Mouse (Mus musculus) hindbrain, embryonic 15.5 days (tissue): ENCODE measurements around the gene Zfp445. TPM values are rescaled to one million over a fixed set of nuclear protein-coding genes. Genes with fewer than 3 reads are reported as not detected.

Source experiments
- ATAC-seq: fragments of 200-750 bp; cut with Nextera tagmentation; 2 replicates; pipeline ENCODE4 v1.8.0; 2017; ENCODE audit warnings: low read depth, moderate number of reproducible peaks, moderate TSS enrichment; ENCODE audit not compliant: low FRiP score
- H3K27ac ChIP-seq: fragments of 300-500 bp; sonication (generic); replicated peaks from 2 replicates; pipeline ENCODE4 v1.5.1; 2015; ENCODE audit warnings: mild to moderate bottlenecking, inconsistent platforms
- H3K27me3 ChIP-seq: fragments of 300-500 bp; sonication (generic); 2 replicates; pipeline ENCODE4 v1.6.1; 2015; ENCODE audit warnings: control low read depth, inconsistent platforms
- H3K36me3 ChIP-seq: fragments of 300-500 bp; sonication (generic); 2 replicates; pipeline ENCODE4 v1.6.1; 2015; ENCODE audit warnings: control low read depth, inconsistent platforms
- H3K4me1 ChIP-seq: fragments of 300-500 bp; sonication (generic); replicated peaks from 2 replicates; pipeline ENCODE4 v1.6.1; 2015; ENCODE audit warnings: control low read depth, inconsistent platforms
- H3K4me2 ChIP-seq: fragments of 300-500 bp; sonication (generic); 2 replicates; pipeline ENCODE4 v1.6.1; 2015; ENCODE audit warnings: moderate library complexity, mild to moderate bottlenecking, inconsistent platforms
- H3K4me3 ChIP-seq: fragments of 300-500 bp; sonication (generic); 2 replicates; pipeline ENCODE4 v1.5.1; 2015; ENCODE audit warnings: mild to moderate bottlenecking, inconsistent platforms
- H3K9ac ChIP-seq: fragments of 300-500 bp; sonication (generic); 2 replicates; pipeline ENCODE4 v1.6.1; 2015; ENCODE audit warnings: inconsistent platforms
- H3K9me3 ChIP-seq: fragments of 300-500 bp; sonication (generic); 2 replicates; pipeline ENCODE4 v1.6.1; 2016; ENCODE audit warnings: control low read depth, inconsistent platforms
- WGBS: fragments of 180-500 bp; shearing (Covaris S2); methylation state at CpG from one replicate; pipeline ENCODE4 v1.1.7; 2015; 5-methylcytosine and 5-hydroxymethylcytosine counted together
- polyA plus RNA-seq: library from polyadenylated mRNA; unstranded; fragments of >200 nt; fragmentation: Nextera tagmentation; extraction: Ambion mirVana; gene quantifications from 2 replicates; pipeline ENCODE4 v1.2.1, GENCODE M21; 2015

The Zfp445 gene
- polyA plus RNA-seq, result 96.3 and 96.8 TPM in 2 replicates

DNA sequence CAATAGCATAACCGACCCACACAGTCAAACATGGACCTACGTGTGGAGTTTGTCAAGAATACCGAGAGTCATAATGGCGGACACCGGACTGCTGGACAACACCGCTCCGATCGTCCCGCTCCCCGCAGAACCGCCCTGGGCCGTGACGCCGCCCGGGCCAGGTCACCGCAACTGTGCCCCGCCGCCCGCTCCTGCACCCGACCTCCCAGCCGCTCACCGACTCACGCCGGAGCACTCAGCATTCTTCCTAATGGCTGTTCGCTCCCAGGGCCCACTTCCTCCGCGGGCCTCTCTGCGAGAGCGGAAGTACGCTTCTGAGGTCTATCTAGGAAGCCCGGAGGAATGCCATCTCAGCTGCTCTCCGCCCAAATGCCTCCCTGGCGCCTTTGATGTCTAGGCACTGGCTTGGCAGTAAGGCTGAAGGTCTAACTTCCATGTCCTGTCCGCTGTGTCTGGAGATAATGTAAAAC, at the start of gene Zfp445:
Gene Zfp445 (minus strand): TSS at position 310 of the 470 bp plus-strand sequence.
- no peaks in the 10 kb centered on the region for H3K9me3 ChIP-seq
- peak within 1 kb of the TSS; percentile 82 for H3K27ac ChIP-seq
- peak within 1 kb of the TSS; percentile 88 for H3K9ac ChIP-seq
- peak within 1 kb of the TSS; percentile 59 for H3K4me2 ChIP-seq
- under 1% methylated on average over 34 of the region's 34 CpGs for WGBS
- peaks cover 20% of the 10 kb centered on the region for H3K4me1 ChIP-seq
- ATAC-seq, result peak; percentile 93
- peaks cover 16% of the 10 kb centered on the region for H3K36me3 ChIP-seq
- H3K27me3 ChIP-seq, result no peaks in the 10 kb centered on the region
- peak within 1 kb of the TSS; percentile 87 for H3K4me3 ChIP-seq

DNA sequence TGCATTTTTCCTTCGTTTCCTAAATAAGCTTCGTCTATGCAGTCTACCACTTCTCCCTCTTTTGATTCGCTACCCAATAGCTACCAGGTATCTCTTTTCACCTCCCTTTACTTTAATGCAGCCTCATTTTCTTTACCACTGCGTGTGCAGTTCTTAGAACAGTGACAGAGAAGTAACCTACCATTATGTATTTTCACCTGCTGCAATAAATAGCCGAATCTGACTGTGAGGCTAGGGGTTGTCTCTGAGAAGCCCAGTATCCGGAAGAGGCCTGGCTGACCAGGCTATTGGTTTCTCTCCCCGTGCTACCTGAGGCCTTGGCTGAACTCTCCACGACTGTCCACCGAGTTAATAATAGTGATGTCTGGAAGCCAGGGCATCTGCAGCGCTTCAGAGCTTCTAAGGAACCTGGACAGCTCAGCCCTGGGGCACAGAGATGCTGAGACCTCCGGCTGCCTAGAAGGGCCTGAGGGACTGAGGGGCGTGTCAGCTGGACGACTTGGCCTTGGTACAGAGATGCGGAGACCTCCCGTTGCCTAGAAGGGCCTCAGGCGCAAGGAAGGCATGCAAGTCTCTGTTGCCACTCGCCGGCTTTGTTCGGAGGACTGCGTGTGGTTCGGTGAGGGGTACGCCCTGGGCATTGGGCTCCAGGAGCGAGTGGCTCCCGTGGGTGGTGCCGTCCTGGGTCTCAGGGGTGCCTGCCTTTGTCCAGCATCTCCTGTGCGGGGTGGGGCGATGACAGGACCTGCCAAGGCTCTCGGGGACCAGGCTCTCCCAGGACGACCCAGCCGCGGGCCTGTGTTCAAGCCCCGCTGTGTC, 37.1 kb upstream of the Zfp445 start:
- Histone ChIP-seq H3K9ac (peak overlapping the region; percentile 63), H3K9me3 (no peaks in the 10 kb centered on the region), H3K4me2 (peak overlapping the region; percentile 82), H3K4me3 (peak overlapping the region; percentile 57), H3K36me3 (peaks cover 6% of the 10 kb centered on the region; the same call in 1 of the 2 replicates), H3K27ac (peak overlapping the region; percentile 63; the same call in 1 of the 2 replicates), H3K27me3 (no peaks in the 10 kb centered on the region), H3K4me1 (peaks cover 16% of the 10 kb centered on the region)
- ATAC-seq, result peak; percentile 99
- WGBS, result 14% methylated on average over 32 of the region's 32 CpGs

- WGBS, result 93% methylated on average over 2 of the region's 2 CpGs
- Histone ChIP-seq H3K4me3 (no peak overlapping the region), H3K27me3 (no peaks in the 10 kb centered on the region), H3K9ac (no peak overlapping the region), H3K4me1 (peaks cover 16% of the 10 kb centered on the region), H3K9me3 (peaks cover under 1% of the 10 kb centered on the region; the same call in 1 of the 2 replicates), H3K27ac (no peak overlapping the region), H3K4me2 (no peak overlapping the region), H3K36me3 (peaks cover 3% of the 10 kb centered on the region)
- ATAC-seq, result no peak
Observed at GRCm38 (mm10) chr9:122901047-122901446, 35.2 kb upstream of the Zfp445 start.

DNA sequence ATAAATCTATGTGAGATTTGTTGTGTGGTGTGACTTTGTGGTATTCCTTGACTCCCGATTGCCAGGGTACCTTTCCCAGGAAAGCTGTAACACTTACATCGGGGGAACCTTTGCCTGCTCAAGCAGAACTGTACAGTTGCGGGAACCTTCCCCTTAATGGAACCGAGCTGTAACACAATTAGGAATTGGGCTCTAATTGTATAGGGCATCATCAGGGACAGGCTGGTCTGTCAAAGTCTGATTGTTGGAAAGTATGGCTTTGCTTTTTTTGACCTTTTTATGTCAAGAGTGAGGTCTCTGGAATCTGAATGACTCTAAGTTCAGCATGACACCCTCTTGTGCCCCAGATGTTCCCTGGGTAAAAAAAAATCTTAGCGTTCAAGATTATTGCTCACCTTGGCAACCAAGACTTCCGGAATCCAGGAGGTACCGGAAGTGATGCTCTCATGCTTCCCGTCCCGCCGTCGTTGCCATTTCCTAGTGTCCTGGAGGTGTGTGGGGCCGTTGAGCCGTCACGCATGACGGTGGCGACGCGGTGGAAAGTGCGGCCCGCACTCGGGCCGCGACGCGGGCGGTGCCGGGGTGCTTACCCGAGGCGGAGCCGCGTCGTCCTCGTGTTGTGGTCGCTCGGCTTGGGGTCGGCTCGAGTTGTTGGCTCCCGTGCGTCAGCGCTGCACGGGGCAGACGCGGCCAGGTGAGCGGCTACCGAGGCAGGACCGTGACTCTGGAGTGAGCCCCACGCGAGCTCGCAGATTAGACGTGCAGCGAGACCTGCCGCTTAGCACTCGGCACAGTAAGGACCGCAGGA, 20.8 kb upstream of the Zfp445 start:
- WGBS, result 5% methylated on average over 54 of the region's 54 CpGs

DNA sequence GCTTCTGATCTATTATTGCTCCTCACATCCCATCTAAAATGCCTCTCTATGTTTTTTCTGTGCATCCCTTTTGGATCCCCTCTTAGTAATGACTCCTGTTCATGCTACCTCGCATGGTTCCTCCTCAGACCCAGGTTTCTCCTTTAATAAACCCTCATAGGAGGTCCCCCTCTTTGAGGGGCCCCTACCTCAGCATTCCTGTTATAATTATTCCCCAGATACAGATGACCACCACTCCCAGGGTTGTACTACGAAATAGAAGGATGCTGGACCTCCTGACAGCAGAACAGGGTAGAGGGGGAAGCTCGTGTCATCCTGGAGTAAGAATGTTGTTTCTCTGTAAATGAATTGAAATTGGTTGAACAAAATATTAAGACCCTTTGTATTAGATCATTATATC, 19.6 kb upstream of the Zfp445 start, which contains the start of gene Zkscan7:
Gene Zkscan7 (plus strand): TSS at position 301 of the 400 bp plus-strand sequence.
- H3K36me3 ChIP-seq, result no peaks in the 10 kb centered on the region; the same call in 1 of the 2 replicates
- H3K9me3 ChIP-seq, result no peaks in the 10 kb centered on the region
- peak within 1 kb of the TSS; percentile 84 for H3K4me2 ChIP-seq
- 87% methylated on average over 3 of the region's 3 CpGs for WGBS
- H3K9ac ChIP-seq, result no peak within 1 kb of the TSS
- peak within 1 kb of the TSS; percentile 82 for H3K27ac ChIP-seq
- H3K4me3 ChIP-seq, result peak within 1 kb of the TSS; percentile 89
- no peaks in the 10 kb centered on the region for H3K27me3 ChIP-seq
- H3K4me1 ChIP-seq, result peaks cover 14% of the 10 kb centered on the region
- no peak for ATAC-seq

More for the DNA sequence above, 20.8 kb upstream of the Zfp445 start:
- no peaks in the 10 kb centered on the region; the same call in 1 of the 2 replicates for H3K36me3 ChIP-seq
- peaks cover 14% of the 10 kb centered on the region for H3K4me1 ChIP-seq
- H3K9me3 ChIP-seq, result no peaks in the 10 kb centered on the region
- H3K9ac ChIP-seq, result peak overlapping the region; percentile 85
- H3K27me3 ChIP-seq, result no peaks in the 10 kb centered on the region
- H3K4me2 ChIP-seq, result peak overlapping the region; percentile 84
- peak overlapping the region; percentile 82 for H3K27ac ChIP-seq
- peak overlapping the region; percentile 89 for H3K4me3 ChIP-seq
- ATAC-seq, result peak; percentile 94

DNA sequence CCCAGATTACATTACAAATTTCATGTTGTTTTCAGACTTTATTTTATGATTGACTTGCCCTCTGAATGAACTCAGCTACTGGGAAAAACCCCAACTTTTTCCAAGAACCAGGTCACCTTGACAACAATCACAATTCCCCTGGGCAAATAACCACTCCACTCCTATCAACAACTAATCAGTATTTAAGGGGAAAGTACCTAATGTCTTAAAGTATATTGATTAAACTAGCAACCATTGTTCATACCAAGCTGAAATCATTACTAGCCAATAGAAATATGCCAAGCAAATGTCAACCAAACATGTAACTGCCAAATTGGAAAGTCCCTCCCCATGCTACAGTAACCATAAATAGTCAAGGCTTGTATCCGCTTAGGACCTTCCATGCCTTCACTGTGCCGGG, 9.3 kb upstream of the Zfp445 start:
- H3K9me3 ChIP-seq, result no peaks in the 10 kb centered on the region
- WGBS, result 93% methylated on average over 2 of the region's 2 CpGs
- H3K4me1 ChIP-seq, result no peaks in the 10 kb centered on the region
- H3K9ac ChIP-seq, result no peak overlapping the region
- H3K4me3 ChIP-seq, result no peak overlapping the region
- ATAC-seq, result no peak
- no peaks in the 10 kb centered on the region for H3K27me3 ChIP-seq
- no peak overlapping the region for H3K4me2 ChIP-seq
- H3K36me3 ChIP-seq, result no peaks in the 10 kb centered on the region
- H3K27ac ChIP-seq, result no peak overlapping the region

- H3K4me1 ChIP-seq, result no peaks in the 10 kb centered on the region
- no peak overlapping the region for H3K4me2 ChIP-seq
- no peaks in the 10 kb centered on the region for H3K27me3 ChIP-seq
- H3K4me3 ChIP-seq, result no peak overlapping the region
- ATAC-seq, result no peak
- no peak overlapping the region for H3K27ac ChIP-seq
- WGBS, result 71% methylated on average over 1 of the region's 1 CpGs
- no peaks in the 10 kb centered on the region for H3K36me3 ChIP-seq
- H3K9me3 ChIP-seq, result no peaks in the 10 kb centered on the region
- H3K9ac ChIP-seq, result no peak overlapping the region
Observed at GRCm38 (mm10) chr9:122874653-122875052, 8.8 kb upstream of the Zfp445 start.

DNA sequence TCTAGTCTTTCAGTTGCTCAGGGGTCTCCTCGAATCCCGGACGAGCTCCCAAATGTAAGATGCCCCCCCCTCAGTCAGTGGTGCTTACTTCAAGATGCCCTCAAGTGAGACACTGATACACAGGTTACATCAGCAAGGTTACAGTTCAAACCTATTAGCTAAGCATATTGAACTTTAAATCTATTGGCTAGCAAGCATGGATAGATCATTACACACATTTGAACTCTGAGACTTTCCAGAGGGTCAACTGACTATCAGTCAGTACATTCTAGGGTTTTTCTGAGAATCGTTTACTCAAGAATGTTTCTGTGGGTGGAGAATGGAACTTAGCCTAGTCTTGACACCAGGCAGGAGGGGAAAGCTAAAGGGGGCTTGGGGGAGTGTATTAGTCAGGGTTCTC, 6.8 kb upstream of the Zfp445 start:
- no peak for ATAC-seq
- H3K27ac ChIP-seq, result no peak overlapping the region
- no peaks in the 10 kb centered on the region for H3K4me1 ChIP-seq
- H3K36me3 ChIP-seq, result no peaks in the 10 kb centered on the region
- whole genome bisulfite sequencing, result 87% methylated on average over 4 of the region's 4 CpGs
- H3K4me2 ChIP-seq, result no peak overlapping the region
- H3K4me3 ChIP-seq, result no peak overlapping the region
- H3K27me3 ChIP-seq, result no peaks in the 10 kb centered on the region
- no peak overlapping the region for H3K9ac ChIP-seq
- H3K9me3 ChIP-seq, result no peaks in the 10 kb centered on the region

DNA sequence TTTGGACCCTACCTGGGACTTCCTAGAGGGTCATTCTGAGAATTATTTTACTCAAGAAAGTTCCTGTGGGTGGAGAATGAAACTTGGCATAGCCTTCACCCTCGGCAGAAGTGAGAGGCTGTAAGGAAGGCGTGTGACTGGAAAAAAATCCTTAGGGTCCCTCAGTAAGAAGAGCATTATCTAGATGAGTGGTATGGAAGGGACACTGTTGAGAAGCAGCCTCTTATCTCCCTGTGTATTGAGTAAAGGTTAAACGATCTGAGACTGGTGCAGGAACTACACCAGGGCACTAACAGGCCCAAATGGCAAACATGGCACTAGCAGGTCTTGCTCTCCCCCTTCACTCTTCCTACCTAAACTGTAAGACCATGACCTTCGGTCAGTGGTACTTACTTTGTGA, 386 bp upstream of the Zfp445 start:
- Histone ChIP-seq H3K4me2 (peak overlapping the region; percentile 59), H3K9ac (no peak overlapping the region; the same call in 1 of the 2 replicates), H3K36me3 (peaks cover 12% of the 10 kb centered on the region), H3K9me3 (no peaks in the 10 kb centered on the region), H3K4me3 (peak overlapping the region; percentile 87), H3K27me3 (no peaks in the 10 kb centered on the region), H3K27ac (no peak overlapping the region), H3K4me1 (peaks cover 20% of the 10 kb centered on the region)
- peak; percentile 27; the same call in 1 of the 2 replicates for ATAC-seq
- 88% methylated on average over 4 of the region's 4 CpGs for WGBS

DNA sequence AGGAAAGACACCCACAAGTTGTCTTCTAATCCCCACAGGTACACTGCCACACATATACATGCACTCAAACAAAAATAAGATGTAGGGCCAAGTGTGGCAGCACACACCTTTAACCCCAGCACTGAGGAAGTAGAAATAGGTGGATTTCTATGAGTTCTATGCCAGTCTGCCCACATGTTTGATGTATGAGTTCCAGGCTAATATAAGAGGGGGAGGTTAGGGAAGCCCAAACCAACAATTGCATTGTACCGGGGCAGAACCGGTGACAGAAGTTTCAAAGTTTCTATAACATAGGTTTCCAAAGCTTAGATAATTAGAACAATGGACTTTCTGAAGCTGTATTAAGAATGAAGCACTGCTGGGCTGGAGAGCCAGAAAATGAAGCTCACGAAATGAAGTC, 958 bp downstream of the Zfp445 start:
- H3K36me3 ChIP-seq, result peaks cover 25% of the 10 kb centered on the region
- H3K9me3 ChIP-seq, result no peaks in the 10 kb centered on the region
- 60% methylated on average over 3 of the region's 3 CpGs for WGBS
- peak overlapping the region; percentile 59 for H3K4me2 ChIP-seq
- no peak for ATAC-seq
- H3K27ac ChIP-seq, result no peak overlapping the region
- peaks cover 20% of the 10 kb centered on the region for H3K4me1 ChIP-seq
- H3K27me3 ChIP-seq, result no peaks in the 10 kb centered on the region
- peak overlapping the region; percentile 88 for H3K9ac ChIP-seq
- H3K4me3 ChIP-seq, result peak overlapping the region; percentile 87

DNA sequence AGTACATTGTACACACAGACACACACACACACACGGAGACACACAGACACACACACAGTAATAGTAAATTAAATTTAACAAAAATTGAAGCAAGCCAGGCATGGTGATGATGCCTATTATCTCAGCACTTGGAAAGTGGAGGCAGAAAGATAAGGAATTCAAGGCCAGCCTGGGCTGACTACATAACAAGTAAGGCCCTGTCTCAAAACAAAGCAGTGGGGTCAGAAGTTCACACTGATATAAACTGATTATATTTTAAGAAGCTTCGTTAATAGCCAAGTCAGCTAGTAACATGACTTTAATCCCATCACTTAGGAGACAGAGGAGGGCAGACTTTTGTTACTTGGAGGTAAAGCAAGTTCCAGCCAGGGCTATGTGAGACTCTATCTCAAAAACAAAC, 2.1 kb downstream of the Zfp445 start:
- H3K36me3 ChIP-seq, result peaks cover 36% of the 10 kb centered on the region
- no peak for ATAC-seq
- peak overlapping the region; percentile 59 for H3K4me2 ChIP-seq
- H3K27ac ChIP-seq, result no peak overlapping the region
- no peaks in the 10 kb centered on the region for H3K9me3 ChIP-seq
- H3K27me3 ChIP-seq, result no peaks in the 10 kb centered on the region
- H3K4me1 ChIP-seq, result peaks cover 20% of the 10 kb centered on the region
- WGBS, result 95% methylated on average over 2 of the region's 2 CpGs
- H3K9ac ChIP-seq, result no peak overlapping the region
- no peak overlapping the region for H3K4me3 ChIP-seq

GRCm38 (mm10) chr9:122860752-122861151, 5.1 kb downstream of the Zfp445 start:
- no peak overlapping the region for H3K9ac ChIP-seq
- H3K27ac ChIP-seq, result no peak overlapping the region
- H3K4me2 ChIP-seq, result no peak overlapping the region
- H3K4me1 ChIP-seq, result peaks cover 20% of the 10 kb centered on the region
- ATAC-seq, result no peak
- no peaks in the 10 kb centered on the region for H3K9me3 ChIP-seq
- peaks cover 63% of the 10 kb centered on the region for H3K36me3 ChIP-seq
- H3K27me3 ChIP-seq, result no peaks in the 10 kb centered on the region
- H3K4me3 ChIP-seq, result no peak overlapping the region
